Mouse (Mus musculus): ENCODE results near the gene Osbpl5. TPM values are rescaled to one million over a fixed set of nuclear protein-coding genes. Genes with fewer than 3 reads are reported as not detected.

The Osbpl5 gene
- polyA plus RNA-seq, 1 experiment from 2014 or later: 32.4 TPM

DNA sequence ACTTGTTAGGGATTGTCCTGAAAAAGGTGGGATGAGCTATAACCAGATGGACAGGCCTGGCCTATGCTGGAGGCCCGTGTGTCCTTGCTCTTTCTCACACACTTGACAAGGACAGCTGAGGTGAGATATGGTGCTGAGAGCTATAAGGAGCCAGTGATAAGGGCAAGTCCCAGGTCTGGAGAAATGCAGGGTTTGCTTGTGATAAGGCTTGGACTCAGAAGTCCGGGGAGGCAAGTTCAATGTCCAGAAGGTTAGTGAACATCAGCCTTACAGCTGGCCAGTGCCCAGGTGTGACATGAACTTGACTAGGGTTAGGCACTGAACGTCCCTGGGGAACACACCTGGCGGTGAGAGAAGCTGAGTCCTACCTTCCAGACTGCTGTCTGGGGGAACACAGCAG is 4.7 kb downstream of the Osbpl5 start:
- no peak for ATAC-seq (replicated peaks)
- WGBS: 75% methylated on average over 4 of the region's 4 CpGs
- Histone ChIP-seq H3K4me1 (peaks cover 24% of the 10 kb centered on the region), H3K4me2 (replicated peaks) (no peak overlapping the region), H3K9me3 (no peaks in the 10 kb centered on the region), H3K4me3 (no peak overlapping the region), H3K36me3 (no peaks in the 10 kb centered on the region), H3K27ac (replicated peaks) (no peak overlapping the region), H3K9ac (replicated peaks) (no peak overlapping the region), H3K27me3 (peaks cover 14% of the 10 kb centered on the region)

- H3K4me1 ChIP-seq: peaks cover 17% of the 10 kb centered on the region
Observed at GRCm38 (mm10) chr7:143751380-143751779, 5.4 kb downstream of the Osbpl5 start.

DNA sequence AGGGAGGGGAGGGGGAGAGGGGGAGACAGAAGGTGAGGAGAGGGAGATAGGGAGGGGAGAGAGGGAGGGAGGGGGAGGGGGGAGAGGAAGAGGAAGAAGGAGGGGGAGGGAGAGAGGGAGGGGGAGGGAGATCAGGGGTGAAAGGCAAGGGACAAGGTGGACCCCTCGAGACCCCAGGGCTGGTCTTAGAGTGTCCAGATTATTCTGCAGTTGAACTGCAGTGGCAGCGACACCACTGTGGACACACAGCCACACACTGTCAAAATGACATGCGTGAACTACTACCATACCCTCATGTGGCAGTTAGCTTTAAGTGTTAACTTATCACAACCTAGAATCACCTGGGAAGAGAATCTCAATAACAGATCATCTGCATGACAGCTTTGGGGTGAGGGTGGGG is 7.7 kb downstream of the Osbpl5 start:
- 62% methylated on average over 3 of the region's 3 CpGs for WGBS
- Histone ChIP-seq H3K4me2 (replicated peaks) (no peak overlapping the region), H3K9me3 (no peaks in the 10 kb centered on the region), H3K36me3 (no peaks in the 10 kb centered on the region), H3K27me3 (no peaks in the 10 kb centered on the region), H3K4me1 (peaks cover 16% of the 10 kb centered on the region), H3K27ac (replicated peaks) (0 out of 2 replicates have a peak overlapping the region, but pooled peaks have one; percentile 18), H3K9ac (replicated peaks) (no peak overlapping the region), H3K4me3 (no peak overlapping the region)
- 0 out of 2 replicates have a peak, but pooled peaks have one; percentile 24 for ATAC-seq (replicated peaks)

More at GRCm38 (mm10) chr7:143751380-143751779, 5.4 kb downstream of the Osbpl5 start:
- ATAC-seq (replicated peaks): no peak
- no peak overlapping the region for H3K27ac ChIP-seq (replicated peaks)
- H3K4me3 ChIP-seq: no peak overlapping the region
- 67% methylated on average over 1 of the region's 1 CpGs for WGBS
- H3K9me3 ChIP-seq: no peaks in the 10 kb centered on the region
- peaks cover 14% of the 10 kb centered on the region for H3K27me3 ChIP-seq
- no peak overlapping the region for H3K4me2 ChIP-seq (replicated peaks)
- H3K9ac ChIP-seq (replicated peaks): no peak overlapping the region
- no peaks in the 10 kb centered on the region for H3K36me3 ChIP-seq

DNA sequence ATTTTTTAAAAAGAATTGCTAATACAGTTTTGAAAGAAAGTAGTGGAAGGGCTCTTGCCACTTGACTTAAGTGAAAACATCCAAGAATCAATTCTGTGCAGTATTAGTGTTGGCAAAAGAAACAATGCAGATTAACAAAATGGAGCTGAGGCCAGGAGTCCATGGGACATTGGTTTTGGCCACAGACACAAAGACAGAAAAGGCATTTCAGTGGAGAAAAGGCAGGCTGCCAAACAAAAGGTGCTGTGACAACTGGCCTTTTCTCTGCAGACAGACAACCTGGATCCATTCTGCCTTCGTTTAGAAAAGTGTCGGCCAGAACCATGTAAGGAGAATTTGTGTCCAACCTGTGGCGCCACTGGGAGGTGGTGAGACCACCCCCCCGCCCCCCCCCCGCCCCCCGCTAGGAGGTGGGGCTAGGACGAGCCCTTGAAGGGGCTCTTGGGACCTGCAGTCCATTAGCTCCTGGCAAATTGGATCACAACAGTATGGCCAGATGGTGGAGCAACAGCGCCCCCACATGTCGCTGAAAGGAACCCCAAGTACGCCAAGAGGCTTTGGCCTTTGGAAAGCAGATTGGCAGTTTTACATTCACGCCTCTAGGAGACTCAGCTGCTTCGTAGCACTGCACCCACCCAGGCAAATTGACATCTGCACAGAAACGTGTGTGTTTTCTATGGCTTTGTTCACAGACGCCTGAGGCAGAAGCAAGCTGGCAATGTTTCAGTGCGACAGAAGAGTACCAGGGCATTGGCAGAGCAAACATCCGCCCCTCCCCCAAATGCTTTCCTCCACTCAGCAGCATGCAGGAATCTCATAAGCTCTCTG is 8.5 kb downstream of the Osbpl5 start:
- H3K4me2 ChIP-seq (replicated peaks): peak overlapping the region; percentile 41
- H3K4me1 ChIP-seq: peaks cover 16% of the 10 kb centered on the region
- peak; percentile 93 for ATAC-seq (replicated peaks)
- H3K9me3 ChIP-seq: no peaks in the 10 kb centered on the region
- H3K9ac ChIP-seq (replicated peaks): 0 out of 2 replicates have a peak overlapping the region, but pooled peaks have one; percentile 24
- H3K36me3 ChIP-seq: no peaks in the 10 kb centered on the region
- 3% methylated on average over 16 of the region's 16 CpGs for WGBS
- H3K27me3 ChIP-seq: no peaks in the 10 kb centered on the region
- peak overlapping the region; percentile 16 for H3K4me3 ChIP-seq
- H3K27ac ChIP-seq (replicated peaks): peak overlapping the region; percentile 78

- Histone ChIP-seq H3K9ac (replicated peaks) (peak overlapping the region; percentile 70), H3K27ac (replicated peaks) (peak overlapping the region; percentile 51; the same call in 1 of the 2 replicates), H3K9me3 (no peaks in the 10 kb centered on the region), H3K4me3 (peak overlapping the region; percentile 48), H3K4me2 (replicated peaks) (peak overlapping the region; percentile 64), H3K36me3 (no peaks in the 10 kb centered on the region), H3K27me3 (0 out of 2 replicates have a peak, but pooled peaks cover 5% of the 10 kb centered on the region), H3K4me1 (peaks cover 33% of the 10 kb centered on the region)
- no peak for ATAC-seq (replicated peaks)
- 32% methylated on average over 2 of the region's 2 CpGs for WGBS
Observed at GRCm38 (mm10) chr7:143740653-143741052, 16.1 kb downstream of the Osbpl5 start.

- H3K4me3 ChIP-seq: peak overlapping the region; percentile 48
- H3K4me2 ChIP-seq (replicated peaks): peak overlapping the region; percentile 64
- ATAC-seq (replicated peaks): peak; percentile 93
- H3K27ac ChIP-seq (replicated peaks): peak overlapping the region; percentile 81
- peaks cover 33% of the 10 kb centered on the region for H3K4me1 ChIP-seq
- H3K9me3 ChIP-seq: no peaks in the 10 kb centered on the region
- H3K27me3 ChIP-seq: 0 out of 2 replicates have a peak, but pooled peaks cover 5% of the 10 kb centered on the region
- H3K9ac ChIP-seq (replicated peaks): peak overlapping the region; percentile 70
- no peaks in the 10 kb centered on the region for H3K36me3 ChIP-seq
- WGBS: 5% methylated on average over 38 of the region's 38 CpGs
Observed at GRCm38 (mm10) chr7:143739511-143740461, 17.0 kb downstream of the Osbpl5 start.

GRCm38 (mm10) chr7:143738601-143739006 is 18.2 kb downstream of the Osbpl5 start:
- Histone ChIP-seq H3K4me3 (peak overlapping the region; percentile 48), H3K27ac (replicated peaks) (peak overlapping the region; percentile 81), H3K27me3 (0 out of 2 replicates have a peak, but pooled peaks cover 5% of the 10 kb centered on the region), H3K4me2 (replicated peaks) (peak overlapping the region; percentile 64), H3K9me3 (no peaks in the 10 kb centered on the region), H3K9ac (replicated peaks) (peak overlapping the region; percentile 70), H3K36me3 (no peaks in the 10 kb centered on the region), H3K4me1 (peaks cover 33% of the 10 kb centered on the region)
- WGBS: 5% methylated on average over 5 of the region's 5 CpGs
- ATAC-seq (replicated peaks): peak; percentile 20

GRCm38 (mm10) chr7:143738194-143738593 is 18.6 kb downstream of the Osbpl5 start:
- WGBS: 63% methylated on average over 6 of the region's 6 CpGs
- ATAC-seq (replicated peaks): peak; percentile 15

GRCm38 (mm10) chr7:143733746-143734145 is 23.0 kb downstream of the Osbpl5 start:
- Histone ChIP-seq H3K4me1 (peaks cover 22% of the 10 kb centered on the region), H3K27me3 (no peaks in the 10 kb centered on the region), H3K9me3 (no peaks in the 10 kb centered on the region), H3K27ac (replicated peaks) (no peak overlapping the region), H3K4me2 (replicated peaks) (no peak overlapping the region), H3K9ac (replicated peaks) (no peak overlapping the region), H3K36me3 (no peaks in the 10 kb centered on the region), H3K4me3 (no peak overlapping the region)
- WGBS: 87% methylated on average over 4 of the region's 4 CpGs
- no peak for ATAC-seq (replicated peaks)

More at GRCm38 (mm10) chr7:143738194-143738593, 18.6 kb downstream of the Osbpl5 start:
- 0 out of 2 replicates have a peak, but pooled peaks cover 5% of the 10 kb centered on the region for H3K27me3 ChIP-seq
- H3K4me2 ChIP-seq (replicated peaks): peak overlapping the region; percentile 64
- H3K9ac ChIP-seq (replicated peaks): peak overlapping the region; percentile 70
- no peaks in the 10 kb centered on the region for H3K36me3 ChIP-seq
- H3K9me3 ChIP-seq: no peaks in the 10 kb centered on the region
- peak overlapping the region; percentile 81 for H3K27ac ChIP-seq (replicated peaks)
- peak overlapping the region; percentile 48 for H3K4me3 ChIP-seq
- H3K4me1 ChIP-seq: peaks cover 33% of the 10 kb centered on the region

DNA sequence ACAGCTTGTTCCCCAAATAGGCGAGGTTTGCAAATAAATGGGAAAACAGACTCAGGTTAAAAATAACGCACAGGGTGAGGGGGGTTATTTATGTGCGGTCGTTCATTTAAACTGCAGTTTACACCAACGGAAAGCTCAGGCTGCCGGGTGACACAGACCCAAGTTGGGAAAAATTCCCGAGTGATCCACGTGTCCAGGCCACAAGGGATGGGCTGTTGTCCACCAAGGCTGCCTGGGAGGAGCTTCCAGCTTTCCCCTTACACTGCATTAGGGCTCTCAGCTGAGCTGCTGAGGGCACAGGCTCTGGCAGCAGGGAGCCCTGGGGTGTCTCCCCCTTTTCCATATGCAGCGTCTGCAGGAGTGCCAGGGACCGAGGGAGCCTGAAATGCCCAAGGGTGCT is 26.9 kb downstream of the Osbpl5 start:
- WGBS: 83% methylated on average over 10 of the region's 10 CpGs
- no peak for ATAC-seq (replicated peaks)

DNA sequence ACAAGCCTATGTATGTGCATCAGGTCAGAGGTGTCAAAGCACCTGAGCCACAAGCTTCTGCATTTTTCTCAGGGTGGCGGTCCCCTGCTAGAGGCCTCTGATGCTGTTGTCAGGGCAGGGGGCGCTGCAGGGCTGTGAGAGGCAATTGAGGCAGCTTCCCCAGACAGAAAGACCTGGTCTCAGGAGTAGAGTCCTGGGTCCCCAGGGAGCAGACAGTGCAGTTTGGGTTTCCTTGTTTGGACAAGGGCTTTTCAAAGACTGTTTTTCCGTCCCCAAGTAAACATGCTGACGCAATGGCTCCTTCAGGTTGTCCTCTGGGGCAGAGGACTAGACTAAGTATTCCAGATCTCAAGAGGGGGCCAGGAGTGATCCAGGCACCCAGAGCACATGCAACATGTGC is 30.4 kb downstream of the Osbpl5 start:
- no peaks in the 10 kb centered on the region for H3K36me3 ChIP-seq
- no peak overlapping the region for H3K27ac ChIP-seq (replicated peaks)
- peaks cover 18% of the 10 kb centered on the region for H3K4me1 ChIP-seq
- H3K4me3 ChIP-seq: no peak overlapping the region
- ATAC-seq (replicated peaks): no peak
- H3K4me2 ChIP-seq (replicated peaks): no peak overlapping the region
- H3K27me3 ChIP-seq: no peaks in the 10 kb centered on the region
- no peaks in the 10 kb centered on the region for H3K9me3 ChIP-seq
- no peak overlapping the region for H3K9ac ChIP-seq (replicated peaks)
- WGBS: 85% methylated on average over 4 of the region's 4 CpGs

More for the DNA sequence above, 26.9 kb downstream of the Osbpl5 start:
- Histone ChIP-seq H3K4me3 (no peak overlapping the region), H3K9me3 (no peaks in the 10 kb centered on the region), H3K27me3 (no peaks in the 10 kb centered on the region), H3K4me2 (replicated peaks) (no peak overlapping the region), H3K36me3 (no peaks in the 10 kb centered on the region), H3K4me1 (peaks cover 7% of the 10 kb centered on the region; the same call in 1 of the 2 replicates), H3K9ac (replicated peaks) (no peak overlapping the region), H3K27ac (replicated peaks) (no peak overlapping the region)
